In the genomic region with DNA sequence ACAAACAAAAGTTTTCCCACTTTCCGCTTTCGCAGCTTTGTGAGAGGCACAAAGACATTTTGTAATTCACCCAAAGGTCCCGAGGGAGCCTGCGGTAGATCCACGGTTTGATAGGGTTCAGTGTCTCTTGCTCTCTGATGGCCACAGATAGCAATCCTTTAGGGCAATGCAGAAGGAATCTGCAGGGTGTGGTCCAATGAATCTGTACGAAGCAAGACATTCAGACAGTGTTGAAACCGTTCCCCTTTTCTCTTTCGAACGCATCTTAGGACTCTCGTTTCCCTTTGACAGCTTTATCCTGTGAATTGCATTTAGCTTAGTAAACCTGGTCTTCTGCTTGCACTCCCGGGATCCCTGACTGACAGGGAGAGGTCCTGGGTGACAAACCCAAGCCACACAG, we compare ENCODE assay signal across 21 mouse cellular contexts.
"Had no signal": no experiment of that assay in that cellular context is flagged by ENCODE, and none has a peak within 500 bp of the region (broad histone marks: within the 10 kb centered on the region; RNA-seq: fewer than 3 reads in every experiment).

No protein-coding gene starts in this region.

- H3K9me3 ChIP-seq: liver, embryonic 13.5 days; megakaryocyte, embryonic 14.5 days; midbrain, embryonic 10.5 days; midbrain, embryonic 13.5 days; neural tube, embryonic 12.5 days had no signal

- ATAC-seq: intestine, postnatal 0 days; midbrain, embryonic 13.5 days; midbrain, embryonic 16.5 days had no signal

- H3K27me3 ChIP-seq: neural tube, embryonic 12.5 days had no signal

- H3K4me1 ChIP-seq: liver, embryonic 13.5 days; midbrain, embryonic 13.5 days; neural tube, embryonic 12.5 days had no signal

- H3K4me3 ChIP-seq: layer of hippocampus, adult 2 months; liver, embryonic 13.5 days; megakaryocyte, embryonic 14.5 days; midbrain, embryonic 10.5 days; midbrain, embryonic 13.5 days; neural tube, embryonic 12.5 days had no signal

- H3K9ac ChIP-seq: liver, embryonic 13.5 days; midbrain, embryonic 13.5 days; neural tube, embryonic 12.5 days had no signal

- H3K36me3 ChIP-seq: liver, embryonic 13.5 days; midbrain, embryonic 10.5 days; midbrain, embryonic 13.5 days; neural tube, embryonic 12.5 days had no signal

- H3K27ac ChIP-seq: kidney, postnatal 0 days; layer of hippocampus, adult 2 months; liver, embryonic 13.5 days; midbrain, embryonic 10.5 days; midbrain, embryonic 13.5 days; neural tube, embryonic 12.5 days had no signal

- DNase-seq: kidney, adult 2 months; kidney, postnatal 25 days; layer of hippocampus, postnatal 36 days; left cerebral cortex, postnatal 4 days; liver, embryonic 13.5 days; lung, adult 2 months; lung, postnatal 14 days; lung, postnatal 4 days; retina, postnatal 1 day; right cerebral cortex, postnatal 25 days; thymus, adult 2 months; thymus, postnatal 14 days; thymus, postnatal 4 days had no signal

- H3K4me2 ChIP-seq: liver, embryonic 13.5 days; midbrain, embryonic 13.5 days; neural tube, embryonic 12.5 days had no signal
